Mouse (Mus musculus): Measurements from ENCODE around the gene Zfp536.

Gene Zfp536

GRCm38 (mm10) chr7:37602871-37603524 is 170.4 kb downstream of the Zfp536 start:
- no peak for DNase-seq

GRCm38 (mm10) chr7:37600318-37600717 is 173.1 kb downstream of the Zfp536 start:
- DNase-seq: no peak

- no peak for DNase-seq
Observed at GRCm38 (mm10) chr7:37594211-37595030, 179.0 kb downstream of the Zfp536 start.

- DNase-seq: no peak
Observed at GRCm38 (mm10) chr7:37593566-37593965, 179.9 kb downstream of the Zfp536 start.

- DNase-seq: no peak
Observed at GRCm38 (mm10) chr7:37586694-37587093, 186.7 kb downstream of the Zfp536 start.

GRCm38 (mm10) chr7:37581262-37581661 is 192.2 kb downstream of the Zfp536 start:
- no peak for DNase-seq

GRCm38 (mm10) chr7:37580554-37580953 is 192.9 kb downstream of the Zfp536 start:
- DNase-seq: no peak

- DNase-seq: no peak
Observed at GRCm38 (mm10) chr7:37572021-37572420, 201.4 kb downstream of the Zfp536 start.

- no peak for DNase-seq
Observed at GRCm38 (mm10) chr7:37568811-37569500, 204.5 kb downstream of the Zfp536 start.

GRCm38 (mm10) chr7:37568041-37568440 is 205.4 kb downstream of the Zfp536 start:
- DNase-seq: no peak

- peak; percentile 26 for DNase-seq
Observed at GRCm38 (mm10) chr7:37566019-37566418, 207.4 kb downstream of the Zfp536 start.

GRCm38 (mm10) chr7:37565371-37565770 is 208.1 kb downstream of the Zfp536 start:
- DNase-seq: no peak

- no peak for DNase-seq
Observed at GRCm38 (mm10) chr7:37564644-37565043, 208.8 kb downstream of the Zfp536 start.

GRCm38 (mm10) chr7:37563831-37564400 is 209.5 kb downstream of the Zfp536 start:
- no peak for DNase-seq

- DNase-seq: peak; percentile 69
Observed at GRCm38 (mm10) chr7:37563171-37563574, 210.3 kb downstream of the Zfp536 start.

GRCm38 (mm10) chr7:37562505-37562904 is 210.9 kb downstream of the Zfp536 start:
- DNase-seq: peak; percentile 31

GRCm38 (mm10) chr7:37560581-37560980 is 212.9 kb downstream of the Zfp536 start:
- DNase-seq: no peak

GRCm38 (mm10) chr7:37559851-37560250 is 213.6 kb downstream of the Zfp536 start:
- no peak for DNase-seq

- no peak for DNase-seq
Observed at GRCm38 (mm10) chr7:37559341-37559740, 214.1 kb downstream of the Zfp536 start.

GRCm38 (mm10) chr7:37556811-37557210 is 216.6 kb downstream of the Zfp536 start:
- no peak for DNase-seq

GRCm38 (mm10) chr7:37554405-37554804 is 219.0 kb downstream of the Zfp536 start:
- no peak for DNase-seq

GRCm38 (mm10) chr7:37553646-37554045 is 219.8 kb downstream of the Zfp536 start:
- DNase-seq: no peak

- DNase-seq: no peak
Observed at GRCm38 (mm10) chr7:37552384-37552783, 221.1 kb downstream of the Zfp536 start.

All from kidney, postnatal 10 days (tissue).